ENCODE assay signal across 21 mouse cellular contexts in the genomic region with DNA sequence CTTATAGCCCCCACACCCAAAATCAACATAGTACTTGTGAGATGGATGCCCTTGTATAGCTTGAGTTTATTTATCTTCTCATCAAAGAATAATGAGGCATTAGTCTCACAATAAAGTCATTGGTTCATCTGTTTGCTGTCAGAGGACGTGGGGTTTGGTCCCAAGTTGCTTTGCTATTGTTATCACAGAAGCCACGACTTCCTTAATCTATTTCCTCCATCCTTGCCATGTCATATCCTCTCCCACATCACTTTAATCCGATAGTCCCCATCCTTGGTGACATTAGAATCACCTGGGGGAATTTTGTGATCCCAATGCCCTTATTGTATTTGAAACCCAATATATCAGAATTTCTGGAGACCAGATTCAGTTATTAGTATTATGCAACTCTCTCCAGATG.
"Had no signal": no experiment of that assay in that cellular context is flagged by ENCODE, and none has a peak within 500 bp of the region (broad histone marks: within the 10 kb centered on the region; RNA-seq: fewer than 3 reads in every experiment).

No protein-coding gene starts in this region.

- H3K27me3 ChIP-seq: limb, embryonic 12.5 days; limb, embryonic 15.5 days; megakaryocyte, embryonic 14.5 days; midbrain, embryonic 13.5 days; neural tube, embryonic 13.5 days had no signal

- H3K36me3 ChIP-seq: limb, embryonic 12.5 days; limb, embryonic 15.5 days; midbrain, embryonic 10.5 days; midbrain, embryonic 13.5 days; neural tube, embryonic 13.5 days had no signal

- H3K9ac ChIP-seq: limb, embryonic 12.5 days; limb, embryonic 15.5 days; liver, embryonic 14.5 days; liver, postnatal 0 days; midbrain, embryonic 13.5 days; neural tube, embryonic 13.5 days had no signal

- H3K27ac ChIP-seq: kidney, postnatal 0 days; layer of hippocampus, adult 2 months; limb, embryonic 12.5 days; limb, embryonic 15.5 days; liver, embryonic 14.5 days; midbrain, embryonic 10.5 days; midbrain, embryonic 13.5 days; neural tube, embryonic 13.5 days had no signal

- DNase-seq: left cerebral cortex, postnatal 4 days; liver, postnatal 0 days; retina, postnatal 1 day; right cerebral cortex, postnatal 25 days; spleen, adult 18-20 months; thymus, adult 18-20 months; thymus, postnatal 14 days; thymus, postnatal 4 days had no signal

- H3K9me3 ChIP-seq: limb, embryonic 12.5 days; limb, embryonic 15.5 days; megakaryocyte, embryonic 14.5 days; midbrain, embryonic 10.5 days; midbrain, embryonic 13.5 days; neural tube, embryonic 13.5 days had no signal

- H3K4me1 ChIP-seq: limb, embryonic 15.5 days; megakaryocyte, embryonic 14.5 days had no signal

- H3K4me2 ChIP-seq: limb, embryonic 12.5 days; limb, embryonic 15.5 days; liver, embryonic 11.5 days; midbrain, embryonic 13.5 days; neural tube, embryonic 13.5 days had no signal

- H3K4me3 ChIP-seq: layer of hippocampus, adult 2 months; limb, embryonic 12.5 days; limb, embryonic 15.5 days; megakaryocyte, embryonic 14.5 days; midbrain, embryonic 10.5 days; midbrain, embryonic 13.5 days; myocyte; neural tube, embryonic 13.5 days had no signal

- ATAC-seq: intestine, postnatal 0 days; liver, postnatal 0 days; midbrain, embryonic 13.5 days; midbrain, embryonic 16.5 days had no signal
